Mouse (Mus musculus) urinary bladder, postnatal 10 days (tissue): ENCODE results near the gene Utp3.

Source experiments
- DNase-seq: peaks from one replicate; pipeline ENCODE4 v3.0.0; 2022; ENCODE audit warnings: low spot score

Utp3 gene

GRCm38 (mm10) chr5:88569541-88569940 lies 15.3 kb downstream of the Utp3 start:
- no peak for DNase-seq

- DNase-seq = no peak
These were observed 20.6 kb downstream of the Utp3 start for GRCm38 (mm10) chr5:88574829-88575228.

GRCm38 (mm10) chr5:88575506-88576338 lies 21.5 kb downstream of the Utp3 start:
- DNase-seq = no peak

- DNase-seq = no peak
These were observed 26.4 kb downstream of the Utp3 start for GRCm38 (mm10) chr5:88580681-88581080.

DNA sequence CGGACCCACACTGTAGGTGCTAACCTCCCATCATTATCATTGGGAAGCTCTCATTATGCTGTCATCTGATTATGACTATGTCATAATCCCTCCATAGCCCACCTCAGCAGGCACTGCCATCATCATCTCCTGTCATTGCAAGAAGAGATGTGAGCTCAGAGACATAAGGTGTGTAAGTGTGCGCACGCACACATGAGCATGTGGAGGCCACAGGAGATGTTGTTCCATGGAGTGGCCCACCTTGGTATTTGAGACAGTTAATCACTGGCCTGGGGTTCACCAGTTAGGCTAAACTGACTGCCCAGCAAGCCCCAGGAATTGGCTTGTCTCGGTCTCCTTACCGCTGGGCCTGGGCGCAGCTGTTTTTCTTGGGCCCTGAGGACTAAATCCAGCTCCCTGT lies 27.1 kb downstream of the Utp3 start:
- DNase-seq = no peak

GRCm38 (mm10) chr5:88583271-88584031 lies 29.2 kb downstream of the Utp3 start:
- DNase-seq = no peak

DNA sequence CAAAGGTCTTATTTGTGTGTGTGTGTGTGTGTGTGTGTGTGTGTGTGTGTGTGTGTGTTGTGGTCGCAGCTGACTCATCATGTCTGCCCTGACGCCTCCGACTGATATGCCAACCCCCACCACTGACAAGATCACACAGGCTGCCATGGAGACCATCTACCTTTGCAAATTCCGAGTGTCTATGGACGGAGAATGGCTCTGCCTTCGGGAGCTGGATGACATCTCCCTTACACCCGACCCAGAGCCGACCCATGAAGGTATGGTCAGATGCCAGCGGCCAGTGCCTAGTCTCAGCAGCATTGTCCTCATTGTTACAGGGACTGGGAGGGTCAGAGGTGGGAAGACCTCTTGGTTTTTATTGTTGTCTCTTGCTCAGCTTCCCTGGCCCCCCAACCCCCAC lies 29.8 kb downstream of the Utp3 start:
- DNase-seq = no peak

DNA sequence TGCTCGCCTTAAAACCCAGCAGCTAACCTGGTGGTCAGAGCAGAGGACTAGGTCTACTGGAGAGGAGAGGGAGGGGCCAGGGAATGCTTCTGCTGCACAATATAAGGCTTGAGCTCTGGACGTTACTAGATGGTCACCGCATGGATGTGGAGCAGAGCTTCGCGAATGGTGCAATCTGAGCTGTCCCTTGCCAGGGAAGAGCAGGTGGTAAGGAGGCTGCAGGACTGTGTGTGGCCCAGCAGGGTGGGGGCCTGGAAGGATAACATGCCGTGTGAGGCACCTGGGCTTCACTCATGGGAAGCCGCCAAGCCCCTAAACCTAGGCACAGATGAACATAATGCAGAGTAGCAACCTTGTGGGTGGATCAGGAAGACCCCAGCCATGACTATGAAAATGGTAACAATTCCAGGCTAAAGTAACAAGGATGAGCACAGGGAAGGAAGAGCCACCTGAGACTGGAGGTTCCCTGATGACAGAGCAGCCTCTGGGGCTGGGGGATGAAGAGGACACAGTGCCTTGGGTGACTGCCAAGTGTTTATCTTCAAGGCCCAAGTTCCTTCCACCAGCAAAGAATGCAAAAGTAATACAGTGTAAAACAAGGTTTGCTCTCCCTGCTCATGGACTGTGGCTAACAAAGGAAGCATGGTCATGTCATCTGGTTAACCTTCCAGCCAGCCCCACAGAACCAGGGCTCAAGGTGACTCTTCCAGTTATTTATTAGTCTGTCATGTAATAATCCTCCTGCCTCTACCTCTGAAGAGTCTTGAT lies 32.3 kb downstream of the Utp3 start:
- no peak for DNase-seq

GRCm38 (mm10) chr5:88587211-88587934 lies 33.1 kb downstream of the Utp3 start:
- no peak for DNase-seq

GRCm38 (mm10) chr5:88588481-88588880 lies 34.2 kb downstream of the Utp3 start:
- DNase-seq = no peak

- DNase-seq = no peak
These were observed 39.3 kb downstream of the Utp3 start for GRCm38 (mm10) chr5:88593421-88594172.

DNA sequence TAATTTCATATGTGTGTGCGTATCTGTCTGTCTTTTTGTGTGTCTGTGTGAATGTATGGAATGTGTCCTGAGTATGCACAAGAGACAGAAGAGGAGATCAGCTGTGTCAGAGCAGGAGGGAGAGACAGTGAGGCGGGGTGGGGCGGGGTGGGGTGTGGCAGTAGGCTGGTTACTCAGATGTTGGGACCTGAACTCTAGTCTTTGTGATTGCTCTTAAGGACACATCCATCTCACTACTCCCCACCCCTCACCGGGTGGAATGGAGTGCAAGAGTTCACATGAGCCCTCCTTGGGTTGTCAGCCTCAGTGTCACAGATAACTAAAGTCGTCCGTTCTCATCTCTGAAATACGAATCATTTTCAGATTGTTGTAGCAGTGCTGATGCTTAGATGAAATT lies 39.9 kb downstream of the Utp3 start:
- DNase-seq = no peak

GRCm38 (mm10) chr5:88595537-88596455 lies 41.5 kb downstream of the Utp3 start:
- no peak for DNase-seq

DNA sequence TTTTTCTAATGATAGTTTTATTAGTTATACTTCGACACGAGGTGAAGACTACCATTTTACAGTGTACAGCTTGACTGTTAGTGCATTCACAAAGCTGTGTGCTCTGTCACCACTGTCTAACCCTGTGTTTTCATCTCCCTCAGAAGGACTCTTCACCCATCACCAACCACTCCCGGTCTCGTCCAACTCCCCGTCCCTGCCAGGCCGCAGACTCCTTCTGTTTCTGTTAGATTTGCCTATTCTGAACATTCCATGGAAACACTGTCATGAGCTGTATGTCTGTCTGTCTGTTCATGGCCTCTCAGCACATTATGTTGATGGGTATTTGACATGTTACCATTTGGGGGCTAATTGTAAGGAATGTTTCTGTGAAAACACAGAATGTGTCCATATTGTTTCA lies 44.7 kb downstream of the Utp3 start:
- no peak for DNase-seq

DNA sequence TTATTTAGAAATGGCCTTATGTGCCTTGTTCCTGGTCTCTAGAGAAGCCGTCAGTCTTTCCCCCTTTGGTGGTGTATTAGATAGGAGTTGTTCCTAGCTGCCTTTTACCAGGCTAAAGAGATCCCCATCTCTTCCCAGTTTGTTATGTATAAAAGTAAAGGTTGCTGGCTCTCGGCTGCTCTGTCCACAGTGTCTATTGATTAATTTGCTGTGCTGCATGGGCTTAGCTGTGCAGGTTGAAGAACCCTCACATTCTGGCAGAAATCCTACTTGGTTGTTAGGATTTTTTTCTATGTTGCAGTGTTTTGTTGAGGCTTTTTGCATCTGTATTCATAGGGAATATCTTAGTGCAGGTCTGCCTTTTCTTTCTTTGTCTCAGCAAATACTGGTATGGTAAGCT lies 47.8 kb downstream of the Utp3 start:
- no peak for DNase-seq

DNA sequence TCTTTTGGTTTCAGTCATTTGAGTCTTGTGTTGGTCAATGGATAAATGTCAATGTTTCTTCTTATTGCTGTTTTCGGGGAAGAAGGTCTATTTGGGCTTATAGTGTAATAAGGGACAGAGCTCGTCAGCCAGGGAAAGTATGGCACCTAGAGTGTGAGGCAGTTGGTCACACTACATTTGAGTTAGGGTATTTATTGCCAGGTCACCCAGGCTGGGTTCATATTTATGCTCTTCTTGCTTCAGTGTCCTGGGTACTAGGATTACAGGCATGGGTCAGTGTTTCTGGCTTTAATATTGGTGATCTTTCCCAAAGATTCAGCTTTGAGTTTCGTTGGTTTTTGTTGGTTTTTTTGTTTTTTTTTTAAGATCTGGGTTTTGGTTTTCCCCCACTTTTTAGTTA lies 48.5 kb downstream of the Utp3 start:
- no peak for DNase-seq

GRCm38 (mm10) chr5:88604046-88604445 lies 49.8 kb downstream of the Utp3 start:
- no peak for DNase-seq

GRCm38 (mm10) chr5:88604641-88605358 lies 50.5 kb downstream of the Utp3 start:
- no peak for DNase-seq
